Mouse (Mus musculus) E14TG2a.4 (cell line): ENCODE data around the gene Hoxc6.

Source experiments
- H3K27me3 ChIP-seq: 2 replicates; pipeline ENCODE4 v1.6.1; 2014; ENCODE audit warnings: low read length, control low read depth; ENCODE audit not compliant: insufficient read depth
- H3K36me3 ChIP-seq: 2 replicates; pipeline ENCODE4 v1.6.1; 2014; ENCODE audit warnings: low read length, control low read depth; ENCODE audit not compliant: insufficient read depth
- H3K4me1 ChIP-seq: replicated peaks from 2 replicates; pipeline ENCODE4 v1.6.1; 2014; ENCODE audit warnings: low read depth, low read length, control low read depth
- H3K4me3 ChIP-seq: replicated peaks from 2 replicates; pipeline ENCODE4 v1.5.1; 2014; ENCODE audit warnings: mild to moderate bottlenecking, low read length
- H3K9me3 ChIP-seq: 2 replicates; pipeline ENCODE4 v1.6.1; 2014; ENCODE audit warnings: low read length, control low read depth
- CTCF ChIP-seq: conservative IDR thresholded peaks from 2 replicates; pipeline ENCODE4 v1.5.1; 2014; ENCODE audit warnings: low read length
- NANOG ChIP-seq: IDR thresholded peaks from 2 replicates; pipeline ENCODE4 v1.6.1; 2014; ENCODE audit warnings: borderline replicate concordance, low read length, mixed read lengths
- POU5F1 ChIP-seq: IDR thresholded peaks from 2 replicates; pipeline ENCODE4 v1.6.1; 2014; ENCODE audit warnings: low read length, borderline replicate concordance

Hoxc6 gene

GRCm38 (mm10) chr15:102996548-102996947 is 1.5 kb upstream of the Hoxc6 start:
- Histone ChIP-seq H3K36me3 (no peaks in the 10 kb centered on the region), H3K9me3 (0 out of 2 replicates have a peak, but pooled peaks cover 3% of the 10 kb centered on the region), H3K27me3 (peaks cover 98% of the 10 kb centered on the region), H3K4me1 (peaks cover 48% of the 10 kb centered on the region), H3K4me3 (no peak overlapping the region)
- TF ChIP-seq NANOG (no peak), CTCF (no peak), POU5F1 (no peak)

GRCm38 (mm10) chr15:102997431-102997830 is 626 bp upstream of the Hoxc6 start:
- no peaks in the 10 kb centered on the region for H3K9me3 ChIP-seq
- H3K4me1 ChIP-seq: peaks cover 44% of the 10 kb centered on the region
- TF ChIP-seq CTCF: no peak
- TF ChIP-seq POU5F1: no peak
- TF ChIP-seq NANOG: no peak
- no peaks in the 10 kb centered on the region for H3K36me3 ChIP-seq
- H3K4me3 ChIP-seq: no peak overlapping the region
- H3K27me3 ChIP-seq: peaks cover 98% of the 10 kb centered on the region

GRCm38 (mm10) chr15:102998608-102999182 is 638 bp downstream of the Hoxc6 start:
- no peaks in the 10 kb centered on the region for H3K36me3 ChIP-seq
- no peaks in the 10 kb centered on the region for H3K9me3 ChIP-seq
- peaks cover 47% of the 10 kb centered on the region for H3K4me1 ChIP-seq
- no peak for TF ChIP-seq NANOG
- TF ChIP-seq POU5F1: no peak
- no peak for TF ChIP-seq CTCF
- peak overlapping the region; percentile 63 for H3K4me3 ChIP-seq
- H3K27me3 ChIP-seq: peaks cover 97% of the 10 kb centered on the region

- H3K4me1 ChIP-seq: peaks cover 47% of the 10 kb centered on the region
- TF ChIP-seq POU5F1 (no peak), NANOG (no peak), CTCF (no peak)
Measured at GRCm38 (mm10) chr15:102999183-102999831, 1.2 kb downstream of the Hoxc6 start.

GRCm38 (mm10) chr15:102999955-103000354 is 1.9 kb downstream of the Hoxc6 start:
- Histone ChIP-seq H3K4me1 (peaks cover 47% of the 10 kb centered on the region), H3K4me3 (peak overlapping the region; percentile 63; the same call in 1 of the 2 replicates), H3K36me3 (no peaks in the 10 kb centered on the region), H3K9me3 (no peaks in the 10 kb centered on the region), H3K27me3 (peaks cover 97% of the 10 kb centered on the region)
- TF ChIP-seq CTCF: no peak
- TF ChIP-seq NANOG: no peak
- TF ChIP-seq POU5F1: no peak

More at GRCm38 (mm10) chr15:102999183-102999831, 1.2 kb downstream of the Hoxc6 start:
- no peaks in the 10 kb centered on the region for H3K36me3 ChIP-seq
- H3K27me3 ChIP-seq: peaks cover 97% of the 10 kb centered on the region
- no peaks in the 10 kb centered on the region for H3K9me3 ChIP-seq
- peak overlapping the region; percentile 63 for H3K4me3 ChIP-seq

DNA sequence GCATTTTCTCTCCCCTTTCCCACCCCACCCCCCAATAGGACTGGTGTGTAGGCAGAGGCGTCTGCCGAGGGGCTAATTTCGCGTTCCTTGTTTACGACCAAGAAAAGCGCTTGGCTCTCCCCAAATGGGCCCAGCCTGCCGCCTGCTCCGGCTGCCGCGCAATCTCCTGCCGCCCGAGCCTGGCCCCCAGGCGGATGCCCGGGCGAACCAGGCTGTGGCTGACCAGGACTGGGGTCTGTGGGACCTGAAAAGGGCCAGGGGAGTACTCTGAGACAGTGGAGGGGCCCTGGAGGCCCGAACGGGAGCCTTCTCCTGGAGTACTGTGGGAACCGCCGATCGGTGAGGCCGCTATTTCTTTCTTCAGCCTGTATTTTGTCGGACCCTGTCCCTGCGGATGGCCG is 2.4 kb downstream of the Hoxc6 start:
- no peaks in the 10 kb centered on the region for H3K9me3 ChIP-seq
- H3K4me1 ChIP-seq: peaks cover 51% of the 10 kb centered on the region
- TF ChIP-seq NANOG: no peak
- no peak for TF ChIP-seq CTCF
- no peak for TF ChIP-seq POU5F1
- peak overlapping the region; percentile 63 for H3K4me3 ChIP-seq
- peaks cover 97% of the 10 kb centered on the region for H3K27me3 ChIP-seq
- no peaks in the 10 kb centered on the region for H3K36me3 ChIP-seq

GRCm38 (mm10) chr15:103001370-103001769 is 3.3 kb downstream of the Hoxc6 start:
- Histone ChIP-seq H3K9me3 (no peaks in the 10 kb centered on the region), H3K27me3 (peaks cover 97% of the 10 kb centered on the region), H3K4me1 (peaks cover 50% of the 10 kb centered on the region), H3K4me3 (no peak overlapping the region), H3K36me3 (no peaks in the 10 kb centered on the region)
- TF ChIP-seq CTCF (no peak), POU5F1 (no peak), NANOG (no peak)

GRCm38 (mm10) chr15:103002156-103002555 is 4.1 kb downstream of the Hoxc6 start:
- Histone ChIP-seq H3K9me3 (no peaks in the 10 kb centered on the region), H3K27me3 (peaks cover 98% of the 10 kb centered on the region), H3K4me1 (peaks cover 56% of the 10 kb centered on the region), H3K4me3 (no peak overlapping the region), H3K36me3 (no peaks in the 10 kb centered on the region)
- TF ChIP-seq NANOG: no peak
- no peak for TF ChIP-seq POU5F1
- TF ChIP-seq CTCF: no peak

GRCm38 (mm10) chr15:103002821-103003448 is 4.9 kb downstream of the Hoxc6 start:
- Histone ChIP-seq H3K4me3 (no peak overlapping the region), H3K4me1 (peaks cover 53% of the 10 kb centered on the region), H3K27me3 (peaks cover 98% of the 10 kb centered on the region), H3K9me3 (no peaks in the 10 kb centered on the region), H3K36me3 (no peaks in the 10 kb centered on the region)
- TF ChIP-seq NANOG (no peak), CTCF (no peak), POU5F1 (no peak)
